Mouse (Mus musculus): ENCODE measurements around the gene Ppp4r3a.

- no peak for TF ChIP-seq GATA1 (IDR thresholded peaks at IDR 0.05; ENCODE audit: low read length)
- no peak for TF ChIP-seq TAL1 (IDR thresholded peaks at IDR 0.05; ENCODE audit: low read length)
Observed at GRCm38 (mm10) chr12:101123013-101123412, 39.5 kb upstream of the Ppp4r3a start.

Measured in erythroblast, embryonic 14.5 days (primary cell).